Mouse (Mus musculus): ENCODE measurements at regions not wholly inside any gene's neighbourhood (a gene's known extent, or its start where the extent isn't known, plus 50 kb on each side); places are given as distances from the start of the nearest gene placed in this dataset.

- WGBS, result 62% methylated on average over 2 of the region's 2 CpGs
- H3K27ac ChIP-seq, result no peak overlapping the region
- H3K36me3 ChIP-seq, result no peaks in the 10 kb centered on the region
- H3K4me1 ChIP-seq, result no peaks in the 10 kb centered on the region
- no peaks in the 10 kb centered on the region for H3K9me3 ChIP-seq
- H3K27me3 ChIP-seq, result no peaks in the 10 kb centered on the region
- H3K9ac ChIP-seq, result no peak overlapping the region
- no peak overlapping the region for H3K4me2 ChIP-seq
- no peak overlapping the region for H3K4me3 ChIP-seq
- no peak for ATAC-seq (ENCODE audit: borderline replicate concordance, extremely low read depth, low FRiP score, low TSS enrichment)
Measured at GRCm38 (mm10) chr3:41857446-41857845, 115.0 kb downstream of the D3Ertd751e start.

DNA sequence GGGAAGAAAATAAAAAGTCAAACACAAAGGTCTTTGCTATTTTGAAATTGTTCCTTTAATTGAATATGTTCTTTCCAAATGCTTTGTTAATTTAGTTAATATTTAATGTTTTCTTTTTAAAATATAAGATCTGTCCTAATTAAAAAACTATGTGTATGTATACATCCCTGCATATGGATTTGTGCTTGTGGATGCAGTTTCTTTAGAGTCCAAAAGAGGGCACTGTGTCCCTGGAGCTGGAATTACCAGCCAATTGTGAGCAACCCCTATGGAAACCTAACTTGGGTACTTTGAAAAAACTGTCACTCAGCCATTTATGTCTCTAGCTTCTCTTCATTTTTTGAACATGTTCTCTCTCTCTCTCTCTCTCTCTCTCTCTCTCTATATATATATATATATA, 120.3 kb downstream of the D3Ertd751e start:
- Histone ChIP-seq H3K4me3 (no peak overlapping the region), H3K27me3 (no peaks in the 10 kb centered on the region), H3K9me3 (no peaks in the 10 kb centered on the region), H3K4me2 (no peak overlapping the region), H3K36me3 (no peaks in the 10 kb centered on the region), H3K4me1 (no peaks in the 10 kb centered on the region), H3K9ac (no peak overlapping the region), H3K27ac (no peak overlapping the region)
- ATAC-seq (ENCODE audit: borderline replicate concordance, extremely low read depth, low FRiP score, low TSS enrichment), result no peak

GRCm38 (mm10) chr3:41908952-41909351, 166.5 kb downstream of the D3Ertd751e start:
- Histone ChIP-seq H3K9ac (no peak overlapping the region), H3K4me2 (no peak overlapping the region), H3K4me3 (no peak overlapping the region), H3K4me1 (no peaks in the 10 kb centered on the region), H3K36me3 (no peaks in the 10 kb centered on the region), H3K9me3 (no peaks in the 10 kb centered on the region), H3K27ac (no peak overlapping the region), H3K27me3 (no peaks in the 10 kb centered on the region)
- ATAC-seq (ENCODE audit: borderline replicate concordance, extremely low read depth, low FRiP score, low TSS enrichment), result no peak
- 84% methylated on average over 6 of the region's 6 CpGs for WGBS

DNA sequence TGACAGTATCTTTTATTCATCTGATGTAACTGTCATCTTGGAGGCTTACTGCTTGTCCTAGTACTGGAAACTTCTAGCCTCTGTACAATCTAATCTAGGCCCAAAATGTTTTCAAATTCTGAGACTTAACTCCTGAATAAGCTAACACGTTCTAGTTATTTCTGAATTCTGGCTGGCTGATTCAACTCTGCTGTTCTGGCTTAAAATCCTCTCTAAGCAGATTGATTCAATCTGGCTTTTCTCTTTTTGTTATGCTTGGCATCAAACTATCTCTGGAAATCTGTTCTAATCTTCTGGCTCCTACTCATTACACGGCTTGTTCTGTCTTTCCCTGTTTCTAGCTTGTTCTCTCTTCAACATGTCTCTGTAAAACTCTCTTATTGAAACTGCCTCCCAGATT, 170.8 kb downstream of the D3Ertd751e start:
- no peaks in the 10 kb centered on the region for H3K36me3 ChIP-seq
- no peaks in the 10 kb centered on the region for H3K27me3 ChIP-seq
- 76% methylated on average over 2 of the region's 2 CpGs for WGBS
- H3K4me2 ChIP-seq, result no peak overlapping the region
- H3K9ac ChIP-seq, result no peak overlapping the region
- no peaks in the 10 kb centered on the region for H3K4me1 ChIP-seq
- H3K9me3 ChIP-seq, result no peaks in the 10 kb centered on the region
- no peak for ATAC-seq (ENCODE audit: borderline replicate concordance, extremely low read depth, low FRiP score, low TSS enrichment)
- H3K27ac ChIP-seq, result no peak overlapping the region
- no peak overlapping the region for H3K4me3 ChIP-seq

DNA sequence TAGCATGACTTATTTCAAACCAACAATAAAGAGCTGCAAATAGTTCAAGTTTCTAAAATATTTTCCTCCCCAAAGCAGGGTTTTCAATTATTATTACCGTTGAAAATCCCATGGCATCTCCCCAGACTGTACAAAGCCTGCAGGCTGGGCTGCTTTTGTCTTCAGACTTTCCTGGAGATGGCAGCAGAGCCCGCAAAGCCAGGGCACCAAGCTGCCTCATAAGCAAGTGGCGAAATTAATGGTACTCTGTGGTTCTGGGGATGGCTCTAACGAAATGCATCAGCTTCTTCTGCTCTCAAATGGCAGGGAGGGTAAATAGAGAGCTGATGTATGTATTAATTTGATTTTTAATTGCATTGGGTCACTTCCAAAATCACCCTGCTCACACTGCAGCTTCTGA, 197.4 kb downstream of the D3Ertd751e start:
- ATAC-seq (ENCODE audit: borderline replicate concordance, extremely low read depth, low FRiP score, low TSS enrichment), result no peak
- Histone ChIP-seq H3K4me1 (no peaks in the 10 kb centered on the region), H3K27ac (no peak overlapping the region), H3K9ac (no peak overlapping the region), H3K27me3 (no peaks in the 10 kb centered on the region), H3K4me2 (no peak overlapping the region), H3K36me3 (no peaks in the 10 kb centered on the region), H3K9me3 (no peaks in the 10 kb centered on the region), H3K4me3 (no peak overlapping the region)
- whole genome bisulfite sequencing, result 53% methylated on average over 4 of the region's 4 CpGs

DNA sequence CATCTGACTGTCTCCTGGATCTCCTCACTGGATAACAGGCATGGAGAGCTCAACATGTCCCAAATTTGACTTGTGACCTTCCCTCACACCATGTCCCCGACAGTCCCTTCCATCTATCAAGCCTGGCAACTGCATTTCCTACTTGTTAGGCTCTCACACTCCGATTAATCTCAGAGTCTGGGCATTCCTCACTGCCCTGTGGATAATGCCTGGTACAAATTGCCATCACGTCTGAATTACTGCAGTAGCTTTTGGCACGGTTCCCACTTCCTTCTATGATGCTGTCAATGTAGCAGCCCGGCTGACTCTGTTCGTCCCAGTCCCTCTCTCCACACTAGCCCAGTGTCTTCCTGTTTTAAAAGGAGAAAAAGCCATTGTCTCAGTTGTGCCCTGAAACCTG, 200.6 kb downstream of the D3Ertd751e start:
- H3K4me2 ChIP-seq, result no peak overlapping the region
- H3K27ac ChIP-seq, result no peak overlapping the region
- no peak overlapping the region for H3K4me3 ChIP-seq
- WGBS, result 38% methylated on average over 6 of the region's 6 CpGs
- H3K36me3 ChIP-seq, result no peaks in the 10 kb centered on the region
- no peaks in the 10 kb centered on the region for H3K9me3 ChIP-seq
- ATAC-seq (ENCODE audit: borderline replicate concordance, extremely low read depth, low FRiP score, low TSS enrichment), result peak; percentile 27; the same call in 1 of the 2 replicates
- H3K4me1 ChIP-seq, result no peaks in the 10 kb centered on the region
- no peak overlapping the region for H3K9ac ChIP-seq
- no peaks in the 10 kb centered on the region for H3K27me3 ChIP-seq

GRCm38 (mm10) chr3:41949404-41949803, 207.0 kb downstream of the D3Ertd751e start:
- Histone ChIP-seq H3K9ac (no peak overlapping the region), H3K4me1 (no peaks in the 10 kb centered on the region), H3K9me3 (no peaks in the 10 kb centered on the region), H3K36me3 (no peaks in the 10 kb centered on the region), H3K4me2 (no peak overlapping the region), H3K27ac (no peak overlapping the region), H3K27me3 (no peaks in the 10 kb centered on the region), H3K4me3 (no peak overlapping the region)
- WGBS, result 84% methylated on average over 2 of the region's 2 CpGs
- no peak for ATAC-seq (ENCODE audit: borderline replicate concordance, extremely low read depth, low FRiP score, low TSS enrichment)

DNA sequence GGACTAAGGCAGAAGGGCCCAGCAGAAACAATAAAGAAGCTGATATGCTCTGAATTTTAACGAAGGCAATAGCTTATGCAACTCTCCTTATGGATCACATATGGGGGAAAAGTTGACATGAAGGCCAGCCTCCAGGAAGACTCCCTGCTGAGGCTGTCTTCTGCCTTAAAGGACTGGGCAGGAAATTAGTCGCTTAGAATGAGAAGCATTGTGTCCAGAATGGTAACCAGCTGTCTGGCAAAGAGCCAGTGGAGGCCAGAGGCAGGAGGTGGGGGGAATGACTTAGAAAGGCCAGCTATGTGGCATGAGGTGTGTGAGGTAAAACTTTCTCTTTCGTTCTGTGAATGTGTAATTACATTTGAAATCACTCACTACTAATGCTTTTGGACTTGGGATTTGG, 215.0 kb downstream of the D3Ertd751e start:
- Histone ChIP-seq H3K4me2 (no peak overlapping the region), H3K4me1 (no peaks in the 10 kb centered on the region), H3K36me3 (no peaks in the 10 kb centered on the region), H3K4me3 (no peak overlapping the region), H3K9me3 (no peaks in the 10 kb centered on the region), H3K9ac (no peak overlapping the region), H3K27ac (no peak overlapping the region), H3K27me3 (no peaks in the 10 kb centered on the region)
- no peak for ATAC-seq (ENCODE audit: borderline replicate concordance, extremely low read depth, low FRiP score, low TSS enrichment)
- 32% methylated on average over 3 of the region's 3 CpGs for WGBS

DNA sequence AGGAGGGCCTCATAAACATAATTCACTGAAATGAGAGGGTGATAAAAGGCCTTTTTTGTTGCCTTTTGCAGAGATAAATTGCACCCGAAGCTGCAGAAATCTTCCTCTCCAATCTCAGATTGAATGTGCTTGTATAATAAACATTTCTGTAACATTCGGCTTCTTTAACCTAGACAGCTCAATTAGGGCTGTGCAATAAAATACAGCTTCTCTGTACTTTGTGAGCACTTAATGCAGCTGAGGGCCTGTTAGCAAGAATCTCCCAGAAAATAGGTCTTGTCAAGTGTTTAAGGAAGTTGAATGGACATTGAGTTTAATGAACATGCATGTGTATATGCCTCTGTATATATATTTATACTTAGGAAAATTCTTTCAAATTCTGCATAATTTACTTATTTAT, 217.8 kb downstream of the D3Ertd751e start:
- no peak overlapping the region for H3K9ac ChIP-seq
- H3K9me3 ChIP-seq, result no peaks in the 10 kb centered on the region
- H3K4me2 ChIP-seq, result no peak overlapping the region
- 48% methylated on average over 2 of the region's 2 CpGs for WGBS
- no peaks in the 10 kb centered on the region for H3K27me3 ChIP-seq
- H3K4me3 ChIP-seq, result no peak overlapping the region
- ATAC-seq (ENCODE audit: borderline replicate concordance, extremely low read depth, low FRiP score, low TSS enrichment), result no peak
- H3K27ac ChIP-seq, result no peak overlapping the region
- no peaks in the 10 kb centered on the region for H3K36me3 ChIP-seq
- no peaks in the 10 kb centered on the region for H3K4me1 ChIP-seq

GRCm38 (mm10) chr3:41962923-41963322, 220.5 kb downstream of the D3Ertd751e start:
- Histone ChIP-seq H3K27me3 (no peaks in the 10 kb centered on the region), H3K9ac (no peak overlapping the region), H3K4me1 (no peaks in the 10 kb centered on the region), H3K4me2 (no peak overlapping the region), H3K9me3 (no peaks in the 10 kb centered on the region), H3K36me3 (no peaks in the 10 kb centered on the region), H3K27ac (no peak overlapping the region), H3K4me3 (no peak overlapping the region)
- no peak for ATAC-seq (ENCODE audit: borderline replicate concordance, extremely low read depth, low FRiP score, low TSS enrichment)
- 67% methylated on average over 7 of the region's 7 CpGs for WGBS

DNA sequence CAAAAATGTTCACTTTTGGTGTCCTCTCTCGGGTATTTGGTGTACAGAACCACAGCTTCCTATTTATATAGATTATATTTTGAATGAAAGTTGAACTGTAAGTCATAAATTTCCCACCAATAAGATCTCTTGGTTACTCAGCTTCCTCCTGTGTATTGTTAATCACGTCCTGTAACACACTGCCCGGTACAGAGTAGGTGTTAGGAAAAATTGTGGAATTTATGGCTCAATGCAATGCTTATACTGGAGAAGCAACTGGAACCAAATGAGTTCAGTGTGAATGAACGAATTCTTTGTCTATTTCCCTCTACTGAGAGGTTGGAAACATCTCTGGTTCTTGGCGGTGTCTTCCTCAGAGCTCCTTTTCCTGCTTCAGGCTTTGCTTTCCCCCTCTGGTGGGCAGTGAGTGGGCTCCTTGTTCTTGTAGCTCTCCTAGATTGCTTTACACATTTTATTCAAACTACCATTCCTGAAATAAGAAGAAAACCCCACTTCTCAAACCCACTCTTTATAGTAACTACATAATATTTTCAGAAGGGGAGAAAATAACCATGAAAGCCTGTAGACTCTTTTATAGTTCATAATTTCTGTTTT, 264.4 kb downstream of the D3Ertd751e start:
- Histone ChIP-seq H3K4me3 (no peak overlapping the region), H3K4me1 (no peaks in the 10 kb centered on the region), H3K27ac (no peak overlapping the region), H3K36me3 (no peaks in the 10 kb centered on the region), H3K4me2 (no peak overlapping the region), H3K27me3 (no peaks in the 10 kb centered on the region), H3K9me3 (no peaks in the 10 kb centered on the region), H3K9ac (no peak overlapping the region)
- ATAC-seq (ENCODE audit: borderline replicate concordance, extremely low read depth, low FRiP score, low TSS enrichment), result no peak
- 54% methylated on average over 5 of the region's 5 CpGs for WGBS

GRCm38 (mm10) chr3:42023187-42023586, 280.8 kb downstream of the D3Ertd751e start:
- no peak overlapping the region for H3K9ac ChIP-seq
- WGBS, result 76% methylated on average over 5 of the region's 5 CpGs
- no peak for ATAC-seq (ENCODE audit: borderline replicate concordance, extremely low read depth, low FRiP score, low TSS enrichment)
- no peaks in the 10 kb centered on the region for H3K27me3 ChIP-seq
- H3K9me3 ChIP-seq, result no peaks in the 10 kb centered on the region
- H3K4me2 ChIP-seq, result no peak overlapping the region
- no peaks in the 10 kb centered on the region for H3K36me3 ChIP-seq
- no peak overlapping the region for H3K4me3 ChIP-seq
- no peaks in the 10 kb centered on the region for H3K4me1 ChIP-seq
- H3K27ac ChIP-seq, result no peak overlapping the region

DNA sequence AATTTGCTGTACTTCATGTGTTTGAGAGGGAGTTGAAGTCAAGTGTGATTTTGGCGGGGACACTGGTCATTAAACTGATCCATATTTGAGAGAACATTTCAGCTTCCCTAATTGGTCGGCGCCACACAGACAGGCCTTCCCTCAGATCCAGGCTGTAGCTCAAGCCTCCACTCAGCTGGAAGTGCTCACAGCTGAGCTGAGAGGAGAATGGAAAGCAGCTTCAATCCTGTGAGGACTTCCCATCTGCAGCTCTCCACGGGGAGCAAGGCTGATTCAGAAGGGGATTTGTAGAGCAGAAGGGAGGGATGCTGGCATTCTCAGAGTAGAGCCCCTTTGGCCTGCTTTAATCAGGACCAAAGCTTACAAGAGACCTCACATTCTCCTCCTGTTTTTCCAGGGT, 297.2 kb downstream of the D3Ertd751e start:
- Histone ChIP-seq H3K4me1 (no peaks in the 10 kb centered on the region), H3K9me3 (no peaks in the 10 kb centered on the region), H3K27me3 (no peaks in the 10 kb centered on the region), H3K36me3 (no peaks in the 10 kb centered on the region), H3K27ac (no peak overlapping the region), H3K9ac (no peak overlapping the region), H3K4me2 (no peak overlapping the region), H3K4me3 (no peak overlapping the region)
- no peak for ATAC-seq (ENCODE audit: borderline replicate concordance, extremely low read depth, low FRiP score, low TSS enrichment)
- WGBS, result 27% methylated on average over 4 of the region's 4 CpGs

All from lung, embryonic 15.5 days (tissue).